Mouse (Mus musculus) small intestine, adult 2 months (tissue): ENCODE results near the gene Ctps2.

Experiments used
- CTCF ChIP-seq: fragments of 200-500 bp; IDR thresholded peaks from 2 replicates; pipeline ENCODE4 v1.5.1; 2012; ENCODE audit warnings: low read depth, mild to moderate bottlenecking, control low read depth, inconsistent platforms, low read length, moderate library complexity, mixed read lengths; ENCODE audit not compliant: insufficient replicate concordance, insufficient read length; ENCODE audit errors: extremely low read depth
- POLR2A ChIP-seq: fragments of 200-500 bp; IDR thresholded peaks from 2 replicates; pipeline ENCODE4 v1.6.1; 2012; ENCODE audit warnings: low read depth, mild to moderate bottlenecking, control low read depth, inconsistent platforms, low read length, moderate library complexity

DNA sequence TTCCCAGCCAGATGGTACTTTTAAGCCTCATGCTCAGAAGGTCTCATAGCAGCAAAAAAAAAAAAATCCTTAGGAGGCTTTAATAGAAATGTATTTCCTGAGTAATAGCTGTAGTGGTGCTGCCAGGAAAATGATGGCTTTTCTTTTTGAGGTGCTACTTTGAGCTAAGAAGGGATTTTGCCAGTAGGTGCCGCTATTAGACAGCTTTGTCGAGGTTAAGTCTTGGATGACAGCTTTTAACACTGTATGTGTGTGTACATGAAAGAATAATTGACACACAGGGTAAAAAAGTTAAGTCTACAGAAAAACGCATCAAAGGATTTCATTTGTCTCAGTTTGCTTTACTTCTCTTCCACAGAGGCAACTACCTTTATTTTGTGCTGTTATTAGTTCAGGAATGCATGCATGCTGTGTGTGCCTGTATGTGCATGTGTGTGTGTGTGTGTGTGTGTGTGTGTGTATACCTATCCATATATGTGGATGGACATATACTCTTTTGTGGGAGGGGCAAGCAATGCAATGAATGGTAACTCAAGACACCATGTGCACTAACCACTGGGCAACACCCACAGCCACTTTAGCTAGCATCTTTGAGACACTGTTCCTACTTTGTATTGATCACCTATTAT is 48.9 kb downstream of the Ctps2 start:
- no peak for TF ChIP-seq CTCF
- TF ChIP-seq POLR2A: no peak
